Mouse (Mus musculus): ENCODE data around the gene Akirin1. TPM values are rescaled to one million over a fixed set of nuclear protein-coding genes. Genes with fewer than 3 reads are reported as not detected.

The Akirin1 gene
- polyA plus RNA-seq, 1 experiment from 2014 or later = 78.6 TPM

- H3K27me3 ChIP-seq (ENCODE audit: insufficient read depth, poor library complexity, severe bottlenecking) = no peaks in the 10 kb centered on the region
- no peaks in the 10 kb centered on the region for H3K4me1 ChIP-seq (replicated peaks)
- WGBS = 93% methylated on average over 5 of the region's 5 CpGs
- H3K36me3 ChIP-seq = peaks cover 15% of the 10 kb centered on the region
- DNase-seq (ENCODE audit: low spot score) = no peak
- no peak overlapping the region for H3K27ac ChIP-seq
- H3K9me3 ChIP-seq = no peaks in the 10 kb centered on the region
- no peak overlapping the region for H3K4me3 ChIP-seq
Observed at GRCm38 (mm10) chr4:123707340-123707739, 42.8 kb downstream of the Akirin1 start.

GRCm38 (mm10) chr4:123705340-123705739, 44.8 kb downstream of the Akirin1 start:
- H3K27me3 ChIP-seq (ENCODE audit: insufficient read depth, poor library complexity, severe bottlenecking) = no peaks in the 10 kb centered on the region
- no peak overlapping the region for H3K27ac ChIP-seq
- no peaks in the 10 kb centered on the region for H3K4me1 ChIP-seq (replicated peaks)
- DNase-seq (ENCODE audit: low spot score) = no peak
- no peaks in the 10 kb centered on the region for H3K36me3 ChIP-seq
- no peak overlapping the region for H3K4me3 ChIP-seq
- no peaks in the 10 kb centered on the region for H3K9me3 ChIP-seq
- WGBS = 88% methylated on average over 2 of the region's 2 CpGs

- DNase-seq (ENCODE audit: low spot score) = no peak
- H3K4me1 ChIP-seq (replicated peaks) = no peaks in the 10 kb centered on the region
- H3K27ac ChIP-seq = no peak overlapping the region
- WGBS = 87% methylated on average over 12 of the region's 12 CpGs
- no peak overlapping the region for H3K4me3 ChIP-seq
- H3K36me3 ChIP-seq = no peaks in the 10 kb centered on the region
- no peaks in the 10 kb centered on the region for H3K9me3 ChIP-seq
- no peaks in the 10 kb centered on the region for H3K27me3 ChIP-seq (ENCODE audit: insufficient read depth, poor library complexity, severe bottlenecking)
Observed at GRCm38 (mm10) chr4:123693384-123693783, 56.8 kb downstream of the Akirin1 start.

GRCm38 (mm10) chr4:123692071-123692470, 58.1 kb downstream of the Akirin1 start:
- H3K27me3 ChIP-seq (ENCODE audit: insufficient read depth, poor library complexity, severe bottlenecking) = no peaks in the 10 kb centered on the region

GRCm38 (mm10) chr4:123690311-123690710, 59.8 kb downstream of the Akirin1 start:
- no peak for DNase-seq (ENCODE audit: low spot score)
- no peak overlapping the region for H3K27ac ChIP-seq
- peaks cover 13% of the 10 kb centered on the region for H3K27me3 ChIP-seq (ENCODE audit: insufficient read depth, poor library complexity, severe bottlenecking)
- H3K4me1 ChIP-seq (replicated peaks) = peaks cover 22% of the 10 kb centered on the region
- H3K9me3 ChIP-seq = no peaks in the 10 kb centered on the region
- 83% methylated on average over 10 of the region's 10 CpGs for WGBS
- H3K4me3 ChIP-seq = no peak overlapping the region
- H3K36me3 ChIP-seq = no peaks in the 10 kb centered on the region

More at GRCm38 (mm10) chr4:123692071-123692470, 58.1 kb downstream of the Akirin1 start:
- Histone ChIP-seq H3K36me3 (no peaks in the 10 kb centered on the region), H3K4me3 (no peak overlapping the region), H3K27ac (no peak overlapping the region), H3K9me3 (no peaks in the 10 kb centered on the region), H3K4me1 (replicated peaks) (peaks cover 5% of the 10 kb centered on the region)
- no peak for DNase-seq (ENCODE audit: low spot score)
- WGBS = 86% methylated on average over 3 of the region's 3 CpGs

GRCm38 (mm10) chr4:123687025-123687781, 62.9 kb downstream of the Akirin1 start:
- peak overlapping the region; percentile 88 for H3K27ac ChIP-seq
- H3K9me3 ChIP-seq = no peaks in the 10 kb centered on the region
- peaks cover 26% of the 10 kb centered on the region for H3K4me1 ChIP-seq (replicated peaks)
- under 1% methylated on average over 77 of the region's 89 CpGs for WGBS
- peak; percentile 76 for DNase-seq (ENCODE audit: low spot score)
- H3K36me3 ChIP-seq = peaks cover 12% of the 10 kb centered on the region; the same call in 1 of the 2 replicates
- peak overlapping the region; percentile 74 for H3K4me3 ChIP-seq
- peaks cover 27% of the 10 kb centered on the region for H3K27me3 ChIP-seq (ENCODE audit: insufficient read depth, poor library complexity, severe bottlenecking)

GRCm38 (mm10) chr4:123686368-123687024, 63.6 kb downstream of the Akirin1 start:
- H3K9me3 ChIP-seq = no peaks in the 10 kb centered on the region
- peak; percentile 38 for DNase-seq (ENCODE audit: low spot score)
- WGBS = under 1% methylated on average over 55 of the region's 56 CpGs
- H3K4me3 ChIP-seq = peak overlapping the region; percentile 74
- peak overlapping the region; percentile 88 for H3K27ac ChIP-seq
- peaks cover 26% of the 10 kb centered on the region for H3K4me1 ChIP-seq (replicated peaks)
- H3K27me3 ChIP-seq (ENCODE audit: insufficient read depth, poor library complexity, severe bottlenecking) = peaks cover 27% of the 10 kb centered on the region
- H3K36me3 ChIP-seq = peaks cover 13% of the 10 kb centered on the region

GRCm38 (mm10) chr4:123685506-123686242, 64.5 kb downstream of the Akirin1 start:
- DNase-seq (ENCODE audit: low spot score) = no peak
- Histone ChIP-seq H3K4me1 (replicated peaks) (peaks cover 31% of the 10 kb centered on the region), H3K36me3 (peaks cover 13% of the 10 kb centered on the region), H3K9me3 (no peaks in the 10 kb centered on the region), H3K27ac (peak overlapping the region; percentile 88), H3K27me3 (ENCODE audit: insufficient read depth, poor library complexity, severe bottlenecking) (peaks cover 27% of the 10 kb centered on the region), H3K4me3 (peak overlapping the region; percentile 74)
- WGBS = 47% methylated on average over 8 of the region's 8 CpGs

GRCm38 (mm10) chr4:123685046-123685445, 65.1 kb downstream of the Akirin1 start:
- H3K4me3 ChIP-seq = no peak overlapping the region
- no peaks in the 10 kb centered on the region for H3K9me3 ChIP-seq
- H3K4me1 ChIP-seq (replicated peaks) = peaks cover 31% of the 10 kb centered on the region
- H3K36me3 ChIP-seq = peaks cover 13% of the 10 kb centered on the region
- H3K27me3 ChIP-seq (ENCODE audit: insufficient read depth, poor library complexity, severe bottlenecking) = peaks cover 27% of the 10 kb centered on the region
- no peak for DNase-seq (ENCODE audit: low spot score)
- 80% methylated on average over 7 of the region's 7 CpGs for WGBS
- H3K27ac ChIP-seq = no peak overlapping the region

Other genes starting within 250 kb of the Akirin1 start
- 36.5 and 42.3 TPM in 2 replicates for gene Macf1, start 66.0 kb downstream of the Akirin1 start, polyA plus RNA-seq (2016; fragmentation: Nextera tagmentation; extraction: Ambion mirVana)
- gene Ndufs5, start 32.1 kb downstream of the Akirin1 start, polyA plus RNA-seq (2016; fragmentation: Nextera tagmentation; extraction: Ambion mirVana) = 349 and 378 TPM in 2 replicates
- 0.25 and 0.38 TPM in 2 replicates for gene Rhbdl2, start 37.5 kb upstream of the Akirin1 start, polyA plus RNA-seq (2016; fragmentation: Nextera tagmentation; extraction: Ambion mirVana)
- gene 4933427I04Rik, start 109.3 kb upstream of the Akirin1 start, polyA plus RNA-seq (2016; fragmentation: Nextera tagmentation; extraction: Ambion mirVana) = 0.10 and 0.16 TPM in 2 replicates
- 56.1 and 72.2 TPM in 2 replicates for gene Mycbp, start 154.5 kb upstream of the Akirin1 start, polyA plus RNA-seq (2016; fragmentation: Nextera tagmentation; extraction: Ambion mirVana)
- 40.6 and 47.1 TPM in 2 replicates for gene Rragc, start 167.1 kb upstream of the Akirin1 start, polyA plus RNA-seq (2016; fragmentation: Nextera tagmentation; extraction: Ambion mirVana)
- gene 4930535I16Rik, start 167.7 kb upstream of the Akirin1 start, polyA plus RNA-seq (2016; fragmentation: Nextera tagmentation; extraction: Ambion mirVana) = not detected in 2 replicates

All from hindbrain, embryonic 10.5 days (tissue).